Mouse (Mus musculus): ENCODE results near the gene Nkapd1.
A peak's percentile ranks its signal among the peaks of the same experiment; 100 is the strongest.
"Not testable (repeated sequence)": the region's sequence is repeated elsewhere in the genome, so short reads cannot be mapped to it uniquely, and the experiment has no call there.

Gene Nkapd1

GRCm38 (mm10) chr9:50616766-50617603, at the start of gene Nkapd1, which contains the start of gene Pih1d2:
TSS of gene Nkapd1 (minus strand) at chr9:50617464.
TSS of gene Pih1d2 (plus strand) at chr9:50617321.
- peak; percentile 83 for DNase-seq

- DNase-seq: no peak
Measured at GRCm38 (mm10) chr9:50666442-50666841, 49.2 kb upstream of the Nkapd1 start.

- no peak for DNase-seq
Measured at GRCm38 (mm10) chr9:50664826-50665225, 47.6 kb upstream of the Nkapd1 start.

GRCm38 (mm10) chr9:50660431-50660830, 43.2 kb upstream of the Nkapd1 start:
- DNase-seq: no peak

GRCm38 (mm10) chr9:50659392-50660217, 42.3 kb upstream of the Nkapd1 start, which contains the start of gene Dlat:
TSS of gene Dlat (minus strand) at chr9:50659780.
- DNase-seq: peak; percentile 78

- no peak for DNase-seq
Measured at GRCm38 (mm10) chr9:50658941-50659388, 41.7 kb upstream of the Nkapd1 start.

GRCm38 (mm10) chr9:50658391-50658790, 41.1 kb upstream of the Nkapd1 start:
- no peak for DNase-seq

GRCm38 (mm10) chr9:50650503-50650902, 33.2 kb upstream of the Nkapd1 start:
- DNase-seq: no peak

- no peak for DNase-seq
Measured at GRCm38 (mm10) chr9:50646826-50647370, 29.6 kb upstream of the Nkapd1 start.

GRCm38 (mm10) chr9:50634270-50634669, 17.0 kb upstream of the Nkapd1 start:
- DNase-seq: no peak

- no peak for DNase-seq
Measured at GRCm38 (mm10) chr9:50633059-50633458, 15.8 kb upstream of the Nkapd1 start.

GRCm38 (mm10) chr9:50632016-50632688, 14.9 kb upstream of the Nkapd1 start:
- DNase-seq: no peak

- DNase-seq: not testable (repeated sequence)
Measured at GRCm38 (mm10) chr9:50630903-50631302, 13.6 kb upstream of the Nkapd1 start.

- no peak for DNase-seq
Measured at GRCm38 (mm10) chr9:50617794-50618330, 598 bp upstream of the Nkapd1 start.

- no peak for DNase-seq
Measured at GRCm38 (mm10) chr9:50616161-50616560, 1.1 kb downstream of the Nkapd1 start.

- DNase-seq: no peak
Measured at GRCm38 (mm10) chr9:50612115-50612514, 5.1 kb downstream of the Nkapd1 start.

- no peak for DNase-seq
Measured at GRCm38 (mm10) chr9:50604338-50604737, 12.9 kb downstream of the Nkapd1 start.

GRCm38 (mm10) chr9:50603998-50604324, 13.3 kb downstream of the Nkapd1 start:
- no peak for DNase-seq

- peak; percentile 87 for DNase-seq
Measured at GRCm38 (mm10) chr9:50603189-50603997, 13.9 kb downstream of the Nkapd1 start, which contains the start of the genes Sdhd and Timm8b. TSS of gene Sdhd (minus strand) at chr9:50603812. TSS of gene Timm8b (plus strand) at chr9:50603910.

GRCm38 (mm10) chr9:50602055-50602845, 15.0 kb downstream of the Nkapd1 start:
- DNase-seq: no peak

GRCm38 (mm10) chr9:50601536-50601935, 15.7 kb downstream of the Nkapd1 start:
- DNase-seq: no peak

Measured in right cerebral cortex, postnatal 4 days (tissue).